Mouse (Mus musculus): ENCODE measurements around the gene Arl4c. TPM values are rescaled to one million over a fixed set of nuclear protein-coding genes. Genes with fewer than 3 reads are reported as not detected.

Arl4c gene
- polyA plus RNA-seq, 1 experiment from 2014 or later, result 4.3 TPM

GRCm38 (mm10) chr1:88708646-88709305, 6.8 kb upstream of the Arl4c start:
- no peak for ATAC-seq (replicated peaks; ENCODE audit: low FRiP score, low TSS enrichment, low read depth)

GRCm38 (mm10) chr1:88708191-88708590, 6.2 kb upstream of the Arl4c start:
- no peak overlapping the region for H3K27ac ChIP-seq (ENCODE audit: low read depth)
- H3K27me3 ChIP-seq (replicated peaks; ENCODE audit: control insufficient read depth, insufficient read depth, low read length), result no peaks in the 10 kb centered on the region
- ATAC-seq (replicated peaks; ENCODE audit: low FRiP score, low TSS enrichment, low read depth) (no peak), DNase-seq (ENCODE audit: low spot score) (no peak)
- H3K4me1 ChIP-seq (replicated peaks; ENCODE audit: control insufficient read depth, insufficient read depth, low read length), result no peaks in the 10 kb centered on the region
- no peak overlapping the region for H3K4me3 ChIP-seq (ENCODE audit: low read depth, low read length)
- no peaks in the 10 kb centered on the region for H3K9me3 ChIP-seq (ENCODE audit: control insufficient read depth, low read length)
- no peak overlapping the region for H3K9ac ChIP-seq (ENCODE audit: low read length)
- no peaks in the 10 kb centered on the region for H3K36me3 ChIP-seq (ENCODE audit: control insufficient read depth, insufficient read depth, low read length)
- 82% methylated on average over 3 of the region's 3 CpGs for WGBS
- H3K4me2 ChIP-seq (ENCODE audit: low read length), result no peak overlapping the region

More at GRCm38 (mm10) chr1:88708646-88709305, 6.8 kb upstream of the Arl4c start:
- H3K4me3 ChIP-seq (ENCODE audit: low read depth, low read length), result no peak overlapping the region
- no peak overlapping the region for H3K9ac ChIP-seq (ENCODE audit: low read length)
- WGBS, result 74% methylated on average over 9 of the region's 9 CpGs
- H3K4me2 ChIP-seq (ENCODE audit: low read length), result no peak overlapping the region
- H3K9me3 ChIP-seq (ENCODE audit: control insufficient read depth, low read length), result no peaks in the 10 kb centered on the region
- no peak overlapping the region for H3K27ac ChIP-seq (ENCODE audit: low read depth)
- no peaks in the 10 kb centered on the region for H3K4me1 ChIP-seq (replicated peaks; ENCODE audit: control insufficient read depth, insufficient read depth, low read length)
- DNase-seq (ENCODE audit: low spot score), result no peak
- no peaks in the 10 kb centered on the region for H3K27me3 ChIP-seq (replicated peaks; ENCODE audit: control insufficient read depth, insufficient read depth, low read length)
- H3K36me3 ChIP-seq (ENCODE audit: control insufficient read depth, insufficient read depth, low read length), result no peaks in the 10 kb centered on the region

GRCm38 (mm10) chr1:88707536-88707935, 5.5 kb upstream of the Arl4c start:
- Histone ChIP-seq H3K4me1 (replicated peaks; ENCODE audit: control insufficient read depth, insufficient read depth, low read length) (no peaks in the 10 kb centered on the region), H3K4me2 (ENCODE audit: low read length) (no peak overlapping the region), H3K36me3 (ENCODE audit: control insufficient read depth, insufficient read depth, low read length) (no peaks in the 10 kb centered on the region), H3K4me3 (ENCODE audit: low read depth, low read length) (no peak overlapping the region), H3K9me3 (ENCODE audit: control insufficient read depth, low read length) (no peaks in the 10 kb centered on the region), H3K9ac (ENCODE audit: low read length) (no peak overlapping the region), H3K27me3 (replicated peaks; ENCODE audit: control insufficient read depth, insufficient read depth, low read length) (no peaks in the 10 kb centered on the region), H3K27ac (ENCODE audit: low read depth) (no peak overlapping the region)
- ATAC-seq (replicated peaks; ENCODE audit: low FRiP score, low TSS enrichment, low read depth), result no peak
- DNase-seq (ENCODE audit: low spot score), result no peak
- 72% methylated on average over 6 of the region's 6 CpGs for WGBS

GRCm38 (mm10) chr1:88705799-88706198, 3.8 kb upstream of the Arl4c start:
- ATAC-seq (replicated peaks; ENCODE audit: low FRiP score, low TSS enrichment, low read depth) (peak; percentile 44), DNase-seq (ENCODE audit: low spot score) (peak; percentile 93)
- H3K4me3 ChIP-seq (ENCODE audit: low read depth, low read length), result no peak overlapping the region
- no peak overlapping the region for H3K27ac ChIP-seq (ENCODE audit: low read depth)
- no peaks in the 10 kb centered on the region for H3K9me3 ChIP-seq (ENCODE audit: control insufficient read depth, low read length)
- no peaks in the 10 kb centered on the region for H3K36me3 ChIP-seq (ENCODE audit: control insufficient read depth, insufficient read depth, low read length)
- H3K4me1 ChIP-seq (replicated peaks; ENCODE audit: control insufficient read depth, insufficient read depth, low read length), result no peaks in the 10 kb centered on the region
- H3K27me3 ChIP-seq (replicated peaks; ENCODE audit: control insufficient read depth, insufficient read depth, low read length), result no peaks in the 10 kb centered on the region
- no peak overlapping the region for H3K9ac ChIP-seq (ENCODE audit: low read length)
- under 1% methylated on average over 15 of the region's 15 CpGs for WGBS
- H3K4me2 ChIP-seq (ENCODE audit: low read length), result no peak overlapping the region

GRCm38 (mm10) chr1:88705050-88705449, 3.0 kb upstream of the Arl4c start:
- Histone ChIP-seq H3K27ac (ENCODE audit: low read depth) (no peak overlapping the region), H3K4me2 (ENCODE audit: low read length) (no peak overlapping the region), H3K4me3 (ENCODE audit: low read depth, low read length) (no peak overlapping the region), H3K9me3 (ENCODE audit: control insufficient read depth, low read length) (no peaks in the 10 kb centered on the region), H3K36me3 (ENCODE audit: control insufficient read depth, insufficient read depth, low read length) (no peaks in the 10 kb centered on the region), H3K9ac (ENCODE audit: low read length) (no peak overlapping the region), H3K27me3 (replicated peaks; ENCODE audit: control insufficient read depth, insufficient read depth, low read length) (no peaks in the 10 kb centered on the region), H3K4me1 (replicated peaks; ENCODE audit: control insufficient read depth, insufficient read depth, low read length) (peaks cover 6% of the 10 kb centered on the region; the same call in 1 of the 2 replicates)
- ATAC-seq (replicated peaks; ENCODE audit: low FRiP score, low TSS enrichment, low read depth) (no peak), DNase-seq (ENCODE audit: low spot score) (peak; percentile 54)
- 65% methylated on average over 6 of the region's 6 CpGs for WGBS

GRCm38 (mm10) chr1:88700961-88701861, 810 bp downstream of the Arl4c start:
- Histone ChIP-seq H3K36me3 (ENCODE audit: control insufficient read depth, insufficient read depth, low read length) (peaks cover 4% of the 10 kb centered on the region; the same call in 1 of the 2 replicates), H3K9ac (ENCODE audit: low read length) (peak overlapping the region; percentile 83), H3K4me2 (ENCODE audit: low read length) (peak overlapping the region; percentile 81), H3K27me3 (replicated peaks; ENCODE audit: control insufficient read depth, insufficient read depth, low read length) (no peaks in the 10 kb centered on the region), H3K9me3 (ENCODE audit: control insufficient read depth, low read length) (no peaks in the 10 kb centered on the region), H3K4me3 (ENCODE audit: low read depth, low read length) (peak overlapping the region; percentile 80), H3K27ac (ENCODE audit: low read depth) (peak overlapping the region; percentile 82), H3K4me1 (replicated peaks; ENCODE audit: control insufficient read depth, insufficient read depth, low read length) (peaks cover 11% of the 10 kb centered on the region; the same call in 1 of the 2 replicates)
- under 1% methylated on average over 77 of the region's 78 CpGs for WGBS
- peak; percentile 57 for ATAC-seq (replicated peaks; ENCODE audit: low FRiP score, low TSS enrichment, low read depth)
- DNase-seq (ENCODE audit: low spot score), result peak; percentile 89

- peak overlapping the region; percentile 81 for H3K4me2 ChIP-seq (ENCODE audit: low read length)
- ATAC-seq (replicated peaks; ENCODE audit: low FRiP score, low TSS enrichment, low read depth) (0 out of 2 replicates have a peak, but pooled peaks have one; percentile 21), DNase-seq (ENCODE audit: low spot score) (peak; percentile 76)
- peaks cover 11% of the 10 kb centered on the region; the same call in 1 of the 2 replicates for H3K4me1 ChIP-seq (replicated peaks; ENCODE audit: control insufficient read depth, insufficient read depth, low read length)
- H3K9me3 ChIP-seq (ENCODE audit: control insufficient read depth, low read length), result no peaks in the 10 kb centered on the region
- peak overlapping the region; percentile 80 for H3K4me3 ChIP-seq (ENCODE audit: low read depth, low read length)
- peak overlapping the region; percentile 83 for H3K9ac ChIP-seq (ENCODE audit: low read length)
- H3K27me3 ChIP-seq (replicated peaks; ENCODE audit: control insufficient read depth, insufficient read depth, low read length), result no peaks in the 10 kb centered on the region
- H3K36me3 ChIP-seq (ENCODE audit: control insufficient read depth, insufficient read depth, low read length), result peaks cover 4% of the 10 kb centered on the region; the same call in 1 of the 2 replicates
- H3K27ac ChIP-seq (ENCODE audit: low read depth), result peak overlapping the region; percentile 36; the same call in 1 of the 2 replicates
- 7% methylated on average over 25 of the region's 25 CpGs for WGBS
Observed at GRCm38 (mm10) chr1:88699856-88700791, 1.9 kb downstream of the Arl4c start.

GRCm38 (mm10) chr1:88699401-88699800, 2.6 kb downstream of the Arl4c start:
- DNase-seq (ENCODE audit: low spot score), result peak; percentile 58
- H3K36me3 ChIP-seq (ENCODE audit: control insufficient read depth, insufficient read depth, low read length), result peaks cover 4% of the 10 kb centered on the region; the same call in 1 of the 2 replicates
- no peaks in the 10 kb centered on the region for H3K27me3 ChIP-seq (replicated peaks; ENCODE audit: control insufficient read depth, insufficient read depth, low read length)
- H3K4me1 ChIP-seq (replicated peaks; ENCODE audit: control insufficient read depth, insufficient read depth, low read length), result peaks cover 11% of the 10 kb centered on the region; the same call in 1 of the 2 replicates
- 13% methylated on average over 5 of the region's 5 CpGs for WGBS
- H3K9me3 ChIP-seq (ENCODE audit: control insufficient read depth, low read length), result no peaks in the 10 kb centered on the region
- peak overlapping the region; percentile 81 for H3K4me2 ChIP-seq (ENCODE audit: low read length)
- peak overlapping the region; percentile 83 for H3K9ac ChIP-seq (ENCODE audit: low read length)
- H3K27ac ChIP-seq (ENCODE audit: low read depth), result peak overlapping the region; percentile 36
- peak overlapping the region; percentile 80 for H3K4me3 ChIP-seq (ENCODE audit: low read depth, low read length)
- no peak for ATAC-seq (replicated peaks; ENCODE audit: low FRiP score, low TSS enrichment, low read depth)

All from intestine, embryonic 14.5 days (tissue).